Mouse (Mus musculus) cerebellum, adult 8-10 months (tissue): ENCODE measurements around the gene Grik5.
"Not testable (repeated sequence)": the region's sequence is repeated elsewhere in the genome, so short reads cannot be mapped to it uniquely, and the experiment has no call there.

Source experiments
- DNase-seq: peaks from one replicate; pipeline ENCODE4 v3.0.0; 2022

Grik5 gene

DNA sequence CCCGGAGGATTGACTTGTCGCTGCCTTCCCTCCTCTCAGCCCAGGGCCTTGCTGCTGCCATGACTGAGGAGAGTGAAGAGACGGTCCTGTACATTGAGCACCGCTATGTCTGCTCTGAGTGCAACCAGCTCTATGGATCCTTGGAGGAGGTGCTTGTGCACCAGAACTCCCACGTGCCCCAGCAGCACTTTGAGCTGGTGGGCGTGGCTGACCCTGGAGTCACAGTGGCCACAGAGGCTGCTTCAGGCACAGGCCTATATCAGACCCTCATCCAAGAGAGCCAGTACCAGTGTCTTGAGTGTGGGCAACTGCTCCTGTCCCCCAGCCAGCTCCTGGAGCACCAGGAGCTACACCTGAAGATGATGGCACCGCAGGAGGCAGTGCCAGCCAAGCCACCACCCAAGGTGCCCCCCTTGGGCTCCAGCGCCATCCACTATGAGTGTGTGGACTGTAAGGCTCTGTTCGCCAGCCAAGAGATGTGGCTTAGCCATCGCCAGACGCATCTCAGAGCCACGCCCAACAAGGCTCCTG, 7.4 kb upstream of the Grik5 start:
- no peak for DNase-seq

DNA sequence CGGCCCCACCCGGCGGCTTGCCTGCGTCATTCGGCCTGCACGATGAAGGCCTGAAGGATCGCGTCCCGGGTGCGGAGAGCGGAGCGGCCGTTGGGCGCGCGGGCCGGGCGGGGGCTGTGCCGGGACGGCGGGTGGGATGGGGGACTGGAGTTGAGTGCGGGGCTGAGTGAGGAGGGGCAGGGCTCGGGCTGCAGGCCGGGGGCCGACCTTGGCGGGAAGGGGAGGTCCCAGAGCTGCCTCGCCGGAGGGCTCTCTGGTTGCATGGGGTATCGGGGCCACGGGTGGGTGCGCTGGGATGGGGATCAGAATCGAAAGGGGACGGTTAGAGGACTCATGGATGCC, 5.2 kb upstream of the Grik5 start:
- no peak for DNase-seq

DNA sequence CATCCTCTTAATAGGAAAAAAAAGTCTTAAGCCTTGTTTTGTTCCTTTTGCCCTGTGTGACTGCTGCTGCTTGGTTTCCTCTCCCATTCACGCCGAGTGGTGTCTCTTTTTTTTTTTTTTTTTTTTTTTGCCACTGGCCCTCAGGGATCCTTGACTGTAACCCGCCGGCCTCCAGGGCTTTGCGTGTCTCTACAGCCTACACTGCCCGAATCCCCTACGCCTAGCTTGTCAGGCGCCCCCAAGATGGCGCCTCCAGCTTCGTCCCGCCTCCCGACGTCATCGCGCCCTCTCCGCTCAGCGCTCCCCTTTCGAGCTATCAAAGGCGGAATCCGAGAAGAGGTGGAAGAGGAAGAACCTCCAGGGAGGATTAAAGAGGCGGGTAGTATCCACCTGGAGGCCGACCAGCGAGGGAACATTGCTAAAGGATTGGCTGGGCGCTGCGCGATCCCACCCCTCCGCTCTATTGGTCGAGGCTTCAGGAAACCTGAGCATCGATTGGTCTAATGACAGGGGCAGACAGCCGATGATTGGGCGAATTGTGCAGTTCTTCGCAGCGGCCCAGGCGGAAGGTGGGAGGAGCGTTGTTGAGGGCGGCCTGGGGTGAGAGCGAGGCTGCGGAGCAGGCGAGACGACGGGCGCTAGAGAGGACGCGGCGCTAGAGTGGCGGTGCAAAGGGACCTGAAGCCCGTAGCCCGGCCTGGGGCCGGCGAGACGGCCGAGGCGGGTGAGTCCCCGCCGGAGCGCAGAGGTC, 4.7 kb upstream of the Grik5 start:
- peak; percentile 95 for DNase-seq

DNA sequence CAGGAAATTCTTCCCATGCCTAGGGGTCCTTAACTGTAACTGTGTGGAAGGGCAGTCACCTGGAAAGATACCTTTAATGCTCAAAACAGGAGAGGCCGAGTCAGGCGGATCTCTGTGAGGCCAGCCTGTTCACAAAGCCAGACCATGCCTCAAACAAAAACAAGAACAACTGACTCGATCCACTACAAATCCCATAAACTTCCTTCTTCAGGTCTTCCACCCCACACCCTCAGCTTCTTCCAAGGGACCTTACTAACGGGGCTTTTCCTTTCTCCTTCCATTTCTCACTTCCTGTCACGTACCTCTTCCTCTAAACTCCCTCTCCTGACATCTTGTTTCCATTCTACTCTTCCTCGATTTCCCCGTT, 4.1 kb upstream of the Grik5 start:
- DNase-seq: peak; percentile 35

DNA sequence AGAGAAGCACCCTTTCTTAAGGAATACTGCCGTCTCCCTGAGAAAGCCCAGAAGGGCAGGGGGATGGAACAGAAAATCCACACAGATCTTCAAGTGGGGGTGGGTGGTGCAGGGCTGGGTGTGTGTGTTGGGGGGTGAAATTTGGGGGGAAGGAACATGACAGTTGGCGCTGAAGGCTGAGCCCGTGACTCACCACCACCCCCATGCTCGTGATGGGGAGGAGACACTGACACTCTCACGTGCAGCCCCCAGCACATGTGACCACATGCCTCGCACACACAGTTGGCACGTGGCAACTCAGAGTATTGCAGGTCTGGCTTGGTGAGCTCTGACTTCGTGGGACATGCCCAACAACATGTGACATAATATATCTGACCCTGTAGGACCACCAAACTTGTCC, 1.8 kb upstream of the Grik5 start:
- DNase-seq: no peak

DNA sequence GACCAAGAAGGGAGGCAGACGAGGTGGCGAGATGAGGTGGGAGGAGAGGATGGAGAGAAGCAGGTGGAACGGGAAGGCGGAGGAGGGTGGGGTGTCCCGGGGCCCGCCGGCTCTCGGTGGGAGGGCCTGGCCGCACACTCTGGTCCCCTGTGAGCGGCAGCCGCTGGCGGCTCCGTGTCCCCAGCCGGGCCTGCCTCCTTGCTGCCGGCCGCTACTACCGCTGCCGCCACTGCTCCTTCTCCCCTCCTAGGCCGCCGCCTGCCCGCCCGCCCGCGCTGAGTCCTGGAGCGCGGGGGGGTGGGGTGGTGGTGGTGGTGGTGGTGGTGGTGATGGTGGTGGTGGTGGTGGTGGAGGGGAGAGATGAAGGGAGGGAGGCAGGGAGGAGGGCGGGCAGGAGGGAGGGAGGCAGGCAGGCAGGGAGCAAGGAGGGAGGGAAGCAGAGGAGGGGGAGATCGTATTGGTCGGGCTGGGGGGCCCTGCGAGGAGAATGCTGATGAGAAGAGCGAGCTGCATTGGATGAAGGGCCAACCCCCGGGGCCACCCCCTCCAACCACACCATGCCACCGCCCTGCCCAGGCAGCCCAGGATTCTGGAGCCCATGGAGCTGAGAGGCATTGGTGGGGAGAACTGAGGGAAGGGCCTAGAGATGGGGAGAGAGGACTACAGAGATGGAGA, 707 bp upstream of the Grik5 start:
- peak; percentile 57 for DNase-seq

DNA sequence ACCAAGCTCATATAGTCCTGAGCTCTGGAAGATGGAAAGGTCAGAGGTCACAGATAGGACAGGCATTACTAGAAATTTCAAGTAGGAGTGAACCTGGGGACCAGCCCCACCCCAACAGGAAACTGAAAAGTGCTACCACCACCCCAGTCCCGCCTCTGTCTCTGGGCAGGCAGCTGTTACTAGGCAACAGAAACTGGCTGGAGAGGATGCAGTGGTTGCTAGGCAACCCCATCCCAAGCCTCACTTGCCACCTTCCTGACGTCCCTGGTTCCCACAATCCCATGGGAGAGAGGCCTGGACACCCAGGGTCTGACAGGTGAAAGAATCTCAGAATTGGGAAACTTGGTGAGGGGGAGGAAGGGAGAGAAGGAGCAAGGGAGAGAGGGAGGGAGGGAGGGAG, 3.4 kb downstream of the Grik5 start:
- DNase-seq: no peak

DNA sequence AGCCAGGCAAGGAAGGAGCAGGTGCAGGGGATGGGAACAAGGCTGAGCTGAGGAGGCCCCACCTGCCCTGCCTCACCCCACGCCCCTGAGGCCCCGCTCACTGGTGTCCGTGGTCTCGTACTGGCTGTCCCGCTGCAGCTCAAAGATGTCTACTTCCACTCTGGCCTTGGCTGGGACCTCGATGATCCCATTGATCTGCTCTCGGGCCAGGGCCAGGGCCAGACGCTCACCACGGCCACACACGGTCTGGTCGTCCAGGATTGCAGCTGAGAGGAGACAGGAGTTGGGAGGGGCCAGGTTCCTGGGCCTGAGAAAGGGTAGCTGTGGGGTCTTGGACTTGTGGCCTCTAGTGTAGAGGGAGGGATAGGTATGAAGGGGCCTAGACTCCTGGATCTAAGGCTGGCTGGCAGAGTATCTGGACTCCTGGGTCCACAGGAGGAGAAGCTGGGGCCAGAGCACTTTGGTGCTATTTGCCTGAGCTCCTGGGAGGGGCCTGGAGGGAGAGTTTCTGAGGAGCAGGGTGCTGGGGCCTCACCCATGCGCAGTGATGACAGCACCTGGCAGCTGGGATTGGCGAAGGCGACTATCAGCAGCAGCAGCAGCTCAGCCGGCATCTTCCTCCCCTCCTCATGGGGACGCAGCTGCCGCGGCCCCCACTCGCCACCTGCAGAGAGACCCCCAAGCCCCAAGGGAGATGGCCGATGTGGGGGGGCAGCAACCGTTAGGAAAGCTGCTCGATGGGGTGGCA, 4.1 kb downstream of the Grik5 start:
- DNase-seq: no peak

DNA sequence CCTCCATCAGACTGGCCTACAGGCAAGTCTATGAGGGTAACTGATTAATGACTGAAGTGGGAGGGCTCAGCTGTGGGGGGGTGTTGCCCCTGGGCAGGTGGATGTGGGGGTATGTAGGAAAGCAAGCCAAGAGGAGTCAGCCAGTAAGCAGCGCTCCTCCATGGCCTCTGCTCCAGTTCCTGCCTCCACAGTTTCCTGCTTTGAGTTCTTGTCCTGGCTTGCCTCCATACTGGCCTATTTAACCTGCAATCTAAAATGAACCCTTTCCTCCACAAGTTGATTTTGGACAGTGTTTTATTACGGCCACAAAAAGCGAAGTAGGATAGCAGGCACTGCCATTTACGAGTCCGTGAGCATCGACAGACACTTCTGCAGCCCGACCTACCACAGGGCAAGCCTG, 4.8 kb downstream of the Grik5 start:
- DNase-seq: no peak

DNA sequence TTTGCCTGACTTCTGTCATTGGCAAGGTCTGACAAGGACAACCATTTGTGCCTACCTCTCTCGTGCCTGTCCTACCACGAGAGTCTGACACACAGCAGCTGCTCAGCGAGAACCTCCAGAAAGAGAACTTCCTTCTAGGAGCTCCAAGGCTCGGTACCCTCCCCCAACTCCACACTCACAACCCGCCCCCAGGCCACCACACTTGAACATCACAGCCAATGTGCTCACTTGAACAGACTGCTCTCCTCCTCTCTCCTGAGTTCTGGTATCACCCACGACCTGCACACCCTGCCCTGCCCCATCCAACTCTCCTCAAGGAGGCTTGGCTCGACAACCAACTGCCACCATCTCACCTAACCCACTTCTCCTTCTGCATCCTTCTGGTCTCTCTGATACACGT, 8.2 kb downstream of the Grik5 start:
- DNase-seq: no peak

DNA sequence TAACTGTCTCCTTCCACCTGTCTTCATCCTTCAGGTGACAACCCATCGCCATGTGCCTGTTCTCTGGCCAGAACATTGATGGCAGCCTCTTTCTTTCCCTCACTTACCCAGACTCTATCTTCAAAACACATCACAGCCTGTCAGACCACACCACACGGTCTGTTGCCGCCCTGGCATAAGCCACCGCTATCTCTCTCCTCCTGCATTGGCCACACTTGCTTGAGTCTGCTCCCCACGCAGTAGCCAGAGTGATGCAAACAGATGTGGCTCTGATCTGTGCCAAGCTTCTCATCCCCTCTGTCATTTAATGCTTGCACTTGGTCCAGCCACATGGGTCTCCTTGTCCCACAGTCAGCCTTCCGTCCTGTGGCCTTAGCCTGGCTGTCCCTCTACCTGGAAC, 8.8 kb downstream of the Grik5 start:
- DNase-seq: no peak

DNA sequence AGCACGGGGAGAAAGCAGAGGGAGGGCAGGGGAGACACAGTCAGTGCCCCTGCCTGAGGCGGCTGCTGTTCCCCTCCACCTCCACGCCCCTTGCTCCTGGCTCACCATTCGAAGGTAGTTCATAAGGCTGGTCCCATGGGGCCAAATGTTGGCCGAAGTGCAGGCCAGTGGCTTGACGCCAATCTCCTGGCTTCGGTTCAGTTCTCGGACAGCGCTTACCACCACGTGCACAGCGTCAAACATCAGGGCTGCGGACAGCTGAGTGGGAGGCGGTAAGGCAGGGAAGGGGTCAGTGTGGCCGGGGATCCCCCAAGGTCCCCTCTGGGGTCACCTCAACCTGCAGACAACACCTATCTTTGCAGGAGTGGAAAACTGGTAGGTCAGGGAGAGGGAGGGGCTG, 13.3 kb downstream of the Grik5 start:
- DNase-seq: no peak

DNA sequence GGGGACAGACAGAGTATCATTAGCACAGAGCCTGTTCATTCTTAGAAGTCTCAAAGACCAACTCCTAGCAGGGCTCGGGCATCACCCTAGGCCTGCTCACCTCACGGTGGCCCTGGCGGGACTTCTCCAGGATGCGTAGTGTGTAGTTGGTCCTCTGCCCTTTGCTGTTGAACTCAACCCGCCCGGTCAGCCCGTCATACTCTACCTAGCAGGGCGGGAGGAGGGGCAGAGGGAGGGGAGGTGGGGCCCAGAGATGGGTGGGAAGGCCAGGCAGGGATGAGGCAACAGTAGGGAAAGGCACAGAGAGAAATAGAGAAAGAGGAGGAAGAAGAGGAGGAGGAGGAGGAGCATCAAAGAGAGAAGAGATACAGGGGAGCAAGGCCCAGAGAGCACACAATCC, 13.8 kb downstream of the Grik5 start:
- no peak for DNase-seq

DNA sequence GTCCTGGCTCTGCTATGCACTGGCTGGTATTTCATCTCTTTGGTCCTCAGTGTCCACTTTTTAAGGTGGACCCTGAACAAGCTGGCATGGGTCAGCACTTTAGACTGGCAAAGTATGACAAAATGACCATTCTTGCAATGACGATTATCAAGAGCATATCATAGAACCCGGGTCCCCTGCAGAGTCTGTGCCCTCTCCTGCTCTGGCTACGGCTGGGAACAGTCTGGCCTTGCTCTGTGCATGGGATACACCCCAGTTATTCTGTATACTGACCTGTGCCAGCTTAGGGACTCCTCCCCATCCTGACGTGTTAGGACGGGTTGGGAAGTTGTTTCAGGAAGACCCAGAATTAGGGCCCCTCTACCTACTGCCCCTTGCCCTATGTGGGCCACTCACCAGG, 14.3 kb downstream of the Grik5 start:
- no peak for DNase-seq

DNA sequence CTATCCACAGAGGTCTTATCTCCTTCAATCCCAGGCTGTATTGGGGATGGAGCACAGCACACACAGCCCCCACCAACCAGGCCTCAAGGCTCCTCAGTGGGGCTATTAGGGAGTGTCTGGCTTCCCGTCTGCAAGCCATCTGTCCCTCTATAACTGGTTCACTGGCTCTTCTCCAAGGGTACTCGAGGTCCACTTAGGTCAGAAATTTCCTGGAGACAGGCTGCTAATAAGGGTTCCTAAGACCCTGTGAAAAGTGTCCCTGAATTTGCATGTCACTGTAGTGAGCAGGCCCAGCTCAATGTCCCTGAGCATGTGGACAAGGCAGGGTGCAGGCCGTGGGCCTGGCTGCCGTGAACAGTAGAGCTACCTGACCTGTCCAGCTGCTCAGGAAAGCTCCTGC, 15.2 kb downstream of the Grik5 start:
- peak; percentile 33 for DNase-seq

DNA sequence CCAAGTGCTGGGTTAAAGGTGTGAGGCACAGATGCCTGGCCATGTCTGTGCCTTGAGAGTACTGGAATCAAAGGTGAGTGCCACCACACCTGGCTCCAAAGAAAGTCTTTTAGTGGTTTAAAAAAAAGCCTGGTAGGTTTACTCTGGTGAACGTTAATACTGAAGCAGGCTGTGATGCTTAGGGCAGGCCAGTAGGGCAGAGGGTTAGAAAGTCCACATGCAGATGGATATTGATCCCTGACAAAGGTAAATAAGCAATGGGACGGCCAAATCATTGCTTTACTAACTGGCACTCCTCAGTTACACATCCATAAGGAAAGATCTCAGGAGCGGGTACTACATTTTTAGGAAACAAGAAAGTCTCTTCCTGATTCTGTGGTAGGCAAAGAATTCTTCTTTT, 19.6 kb downstream of the Grik5 start:
- DNase-seq: no peak

DNA sequence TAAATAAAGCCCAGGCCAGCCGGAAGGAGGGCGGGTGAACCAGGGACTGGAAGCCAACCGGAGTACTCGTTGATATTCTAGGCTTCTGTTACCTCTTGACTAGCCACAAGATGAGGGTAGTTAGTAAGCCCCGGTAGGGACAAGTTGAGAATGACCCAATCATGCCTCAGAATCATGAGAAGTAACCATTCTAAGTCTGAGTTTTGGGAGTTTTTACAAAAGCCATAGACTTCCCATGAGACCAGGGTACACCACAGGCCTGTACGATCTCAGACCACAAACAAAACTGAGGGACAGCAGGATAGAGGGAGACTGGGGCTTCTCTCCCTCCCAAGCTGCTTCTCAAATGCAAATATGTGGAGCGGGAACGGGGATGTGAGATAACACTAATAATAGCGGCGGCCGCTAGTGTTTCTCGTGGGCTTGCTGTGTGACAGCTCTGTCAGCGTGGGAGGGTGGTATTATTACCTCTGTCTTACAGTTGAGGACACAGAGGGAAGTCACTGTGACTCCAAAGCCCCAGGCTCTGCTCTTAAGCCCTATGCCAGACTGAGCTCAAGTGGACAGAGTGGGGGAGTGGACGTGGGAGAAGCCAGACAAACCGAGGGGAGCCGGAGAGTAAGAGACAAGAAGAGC, 22.7 kb downstream of the Grik5 start:
- no peak for DNase-seq

DNA sequence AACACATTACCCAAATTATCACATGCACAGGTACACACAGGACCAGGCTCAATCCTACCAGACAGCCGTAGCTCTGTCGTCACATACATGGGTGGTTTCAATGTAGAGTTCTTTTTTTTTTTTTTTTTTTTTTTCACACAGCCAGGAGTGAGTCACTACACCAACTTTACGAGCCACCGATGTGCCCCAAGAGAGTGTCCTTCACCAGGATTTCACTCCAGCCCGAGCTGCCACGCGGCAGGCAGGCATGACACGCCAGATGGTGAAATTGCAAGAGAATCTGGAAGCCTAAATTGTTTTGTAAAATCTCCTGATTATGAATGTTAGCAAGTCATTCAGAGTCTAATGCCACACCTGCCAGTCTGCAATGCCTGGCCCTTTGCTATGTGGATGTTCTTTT, 24.8 kb downstream of the Grik5 start:
- no peak for DNase-seq

DNA sequence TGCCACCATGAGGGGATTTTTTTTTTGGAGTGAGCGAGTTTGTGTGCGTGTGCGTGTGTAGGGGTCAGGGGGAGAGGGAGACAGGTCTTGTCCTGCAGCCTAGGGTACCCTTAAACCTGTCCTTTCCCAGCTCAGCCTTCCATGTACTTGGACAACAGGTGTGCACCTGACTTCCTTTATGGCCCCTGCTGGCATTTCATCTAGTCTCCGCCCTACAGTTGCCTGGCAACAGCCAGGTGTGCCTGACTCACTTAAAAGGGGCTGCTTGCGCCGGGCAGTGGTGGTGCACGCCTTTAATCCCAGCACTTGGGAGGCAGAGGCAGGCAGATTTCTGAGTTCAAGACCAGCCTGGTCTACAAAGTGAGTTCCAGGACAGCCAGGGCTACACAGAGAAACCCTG, 27.5 kb downstream of the Grik5 start:
- DNase-seq: not testable (repeated sequence)

DNA sequence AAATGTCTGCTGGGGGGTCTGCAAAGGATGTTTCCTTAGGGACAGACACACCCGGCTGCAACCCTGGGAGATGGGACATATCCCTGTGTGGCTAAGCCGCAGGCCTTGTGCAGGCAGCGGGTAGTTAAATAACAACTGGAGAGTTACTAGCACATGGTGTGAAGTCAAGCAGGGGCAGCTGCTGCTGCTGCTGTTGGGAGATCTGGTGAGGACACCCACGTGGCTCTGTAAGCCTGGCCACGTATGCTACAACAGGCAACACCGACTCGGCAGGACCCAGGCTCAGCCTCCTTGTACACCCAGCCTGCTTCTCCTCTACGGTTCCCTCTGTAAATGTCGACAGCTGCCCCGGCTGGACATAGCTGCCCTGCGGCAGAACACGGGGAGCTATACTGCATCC, 30.2 kb downstream of the Grik5 start:
- DNase-seq: no peak

DNA sequence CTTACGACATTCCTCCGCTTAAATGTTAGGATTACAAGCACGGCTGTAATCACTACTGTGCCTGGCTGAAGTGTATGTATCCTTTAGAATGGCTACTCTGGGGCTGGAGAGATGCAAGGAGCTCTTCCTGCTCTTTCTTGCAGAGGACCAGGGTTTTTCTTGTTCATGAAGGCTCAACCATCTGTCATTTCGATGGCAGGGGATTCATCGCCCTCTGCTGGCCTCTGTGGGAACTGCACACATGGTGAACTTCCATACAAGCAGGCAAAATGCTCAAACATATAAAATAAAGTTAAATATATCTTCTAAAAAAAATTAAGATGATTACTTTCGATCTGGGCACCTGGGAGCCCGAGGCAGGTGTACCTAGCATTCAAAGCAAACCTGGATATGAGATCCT, 36.2 kb downstream of the Grik5 start:
- peak; percentile 89 for DNase-seq

DNA sequence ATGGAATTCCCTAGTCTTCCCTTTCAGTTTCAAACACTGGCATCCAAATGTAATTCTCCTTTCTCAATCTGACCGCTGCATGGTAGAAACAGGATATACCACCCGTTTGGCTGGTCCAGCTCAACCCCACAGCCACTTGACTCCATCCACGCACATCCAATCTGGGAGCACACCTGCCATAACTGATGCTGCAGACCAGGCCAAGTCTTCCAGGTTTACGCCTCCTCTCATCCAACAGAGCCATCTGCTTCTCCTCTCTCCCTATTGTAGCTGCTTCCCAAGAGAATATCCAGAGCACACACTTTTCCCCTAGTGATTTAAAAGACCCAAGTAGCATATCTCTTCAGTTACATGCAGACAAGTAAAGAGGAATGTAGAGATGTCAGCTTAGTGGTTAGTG, 37.4 kb downstream of the Grik5 start:
- no peak for DNase-seq

DNA sequence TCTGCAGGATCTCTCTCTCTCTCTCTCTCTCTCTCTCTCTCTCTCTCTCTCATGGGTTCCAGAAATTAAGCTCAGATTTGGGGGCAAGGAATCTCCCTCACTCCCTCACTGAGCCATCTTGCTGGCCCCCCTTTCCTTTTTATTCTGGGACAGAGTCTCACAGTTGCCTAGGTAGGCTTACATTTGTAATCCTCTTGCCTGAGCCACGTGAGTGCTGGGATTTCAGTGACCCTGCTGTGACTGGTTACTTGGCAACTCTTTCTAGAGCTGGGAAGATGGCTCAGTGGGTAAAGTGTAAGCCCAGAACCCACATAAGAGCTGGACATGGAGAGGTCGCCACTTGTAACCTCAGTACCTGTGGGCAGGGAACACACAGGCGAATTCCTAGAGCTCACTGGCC, 40.6 kb downstream of the Grik5 start:
- no peak for DNase-seq
